Mouse (Mus musculus) liver (tissue): ENCODE data around the gene Haspin.

Source experiments
- DNase-seq: peaks from one replicate; pipeline ENCODE4 v3.0.0-alpha.2; 2020; ENCODE audit warnings: mixed read lengths

Gene Haspin

DNA sequence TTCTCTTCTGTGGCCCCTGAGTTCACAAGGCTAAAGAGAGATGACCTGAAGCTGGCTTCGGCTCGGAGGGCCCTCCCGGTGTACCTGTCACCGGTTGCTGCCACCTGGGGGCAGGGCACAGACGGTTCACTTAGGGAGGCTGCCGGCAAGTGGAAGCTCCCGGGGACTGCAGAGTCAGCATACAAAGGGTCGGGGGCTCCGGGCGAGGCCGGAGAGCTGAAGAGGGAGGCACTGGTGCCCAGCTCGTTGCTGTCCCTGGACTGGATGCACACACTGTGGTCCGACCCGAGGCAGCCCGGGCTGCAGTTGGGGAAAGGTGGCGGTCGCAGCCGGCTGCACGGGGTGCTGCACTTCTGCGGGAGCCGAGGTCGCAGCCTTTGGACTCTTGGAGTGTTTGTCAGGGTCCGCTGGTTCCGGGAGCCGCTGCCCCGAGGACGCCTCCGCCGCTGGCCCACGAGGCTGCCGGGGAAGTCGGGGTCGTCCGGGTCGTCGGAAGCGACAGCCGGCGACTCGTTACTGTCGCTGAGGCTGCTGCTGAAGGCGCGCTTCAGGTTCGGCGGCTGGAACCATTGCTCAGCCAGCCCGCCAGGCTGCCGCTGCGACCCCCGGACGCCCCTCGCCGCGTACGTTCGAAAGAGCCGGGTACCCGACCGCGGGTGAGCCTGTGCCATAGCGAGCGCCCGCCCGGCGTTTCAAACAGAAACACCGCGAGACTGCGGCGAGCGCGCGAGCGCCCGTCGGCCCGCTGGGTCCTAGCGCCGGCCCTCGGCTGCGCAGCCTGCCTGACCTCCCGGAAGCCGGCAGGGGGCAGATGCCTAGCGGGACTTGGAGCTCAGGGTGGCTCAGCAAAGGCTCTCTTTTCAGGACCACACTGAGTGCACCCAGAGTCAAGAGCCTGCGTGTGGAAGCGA is at the start of gene Haspin:
Gene Haspin, minus strand, starts transcription at position 704 of the 911 bp plus-strand sequence.
- peak; percentile 94 for DNase-seq

- DNase-seq: no peak
Observed at GRCm38 (mm10) chr11:73187231-73187630, 49.1 kb upstream of the Haspin start.

GRCm38 (mm10) chr11:73185872-73186615 is 48.0 kb upstream of the Haspin start:
- DNase-seq: no peak

GRCm38 (mm10) chr11:73177895-73178294 is 39.8 kb upstream of the Haspin start:
- DNase-seq: no peak

DNA sequence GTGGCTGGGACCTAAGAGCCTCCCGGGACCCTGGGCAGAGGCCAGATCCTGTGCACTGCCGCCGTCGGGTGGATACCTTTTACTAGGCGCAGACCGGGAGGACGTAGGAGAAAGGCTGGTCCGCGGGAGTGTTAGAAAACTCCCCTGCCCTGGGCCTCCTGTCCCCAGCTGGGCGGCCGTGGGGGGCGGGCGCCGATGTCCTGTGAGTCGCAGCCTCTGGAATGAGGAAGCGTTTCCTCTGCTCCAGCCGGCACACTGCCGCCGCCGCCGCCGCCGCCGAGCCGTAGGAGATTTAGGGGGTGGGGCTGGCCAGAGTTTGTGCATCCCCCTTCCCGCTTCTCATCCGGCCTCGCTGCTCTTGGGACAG is 39.4 kb upstream of the Haspin start:
- DNase-seq: peak; percentile 76

GRCm38 (mm10) chr11:73176608-73177508 is 38.8 kb upstream of the Haspin start, which contains the start of the genes Emc6 and Tax1bp3:
Gene Emc6 (minus strand): TSS chr11:73177037.
Gene Tax1bp3 (plus strand): TSS chr11:73177083.
- peak; percentile 97 for DNase-seq

DNA sequence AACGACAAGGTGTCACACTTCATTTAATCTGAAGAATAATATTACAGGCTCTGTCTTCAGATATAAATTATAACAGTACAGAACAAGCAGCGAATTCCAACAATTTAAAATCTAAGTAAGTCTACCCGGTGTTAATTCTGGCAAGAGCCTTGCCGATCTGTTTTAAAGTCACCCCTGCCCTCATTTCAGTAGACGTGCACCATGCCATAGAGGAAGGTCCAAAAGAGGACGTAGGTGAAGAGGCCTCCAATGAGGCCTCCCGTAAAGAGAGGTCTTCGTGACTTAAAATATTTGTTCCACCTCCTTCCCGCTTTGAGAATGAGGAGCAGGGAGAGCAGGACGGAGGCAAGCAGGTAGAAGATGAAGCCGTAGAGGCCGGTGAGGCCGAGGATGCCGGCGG is 38.1 kb upstream of the Haspin start:
- no peak for DNase-seq

DNA sequence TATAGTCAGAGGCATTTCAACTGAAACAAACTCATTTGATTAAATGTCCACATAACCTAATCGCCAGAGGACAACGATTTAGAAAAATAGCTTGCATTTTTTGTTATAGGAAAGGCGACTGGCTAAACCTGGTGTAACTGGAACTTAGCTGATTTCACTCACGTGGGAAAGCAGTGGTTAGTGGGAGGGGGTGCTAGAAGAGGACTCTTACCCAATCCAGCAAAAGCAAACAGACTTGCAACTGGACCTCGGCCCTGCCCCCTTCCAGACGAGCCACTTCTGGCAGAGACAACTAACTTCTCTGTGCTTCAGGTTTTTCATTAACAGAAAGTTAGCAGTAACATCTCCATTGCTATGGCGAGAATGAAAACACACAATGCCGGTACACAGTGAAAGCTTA is 37.5 kb upstream of the Haspin start:
- DNase-seq: peak; percentile 61

GRCm38 (mm10) chr11:73172186-73172585 is 34.1 kb upstream of the Haspin start:
- DNase-seq: no peak

GRCm38 (mm10) chr11:73169231-73169630 is 31.1 kb upstream of the Haspin start:
- DNase-seq: peak; percentile 62

DNA sequence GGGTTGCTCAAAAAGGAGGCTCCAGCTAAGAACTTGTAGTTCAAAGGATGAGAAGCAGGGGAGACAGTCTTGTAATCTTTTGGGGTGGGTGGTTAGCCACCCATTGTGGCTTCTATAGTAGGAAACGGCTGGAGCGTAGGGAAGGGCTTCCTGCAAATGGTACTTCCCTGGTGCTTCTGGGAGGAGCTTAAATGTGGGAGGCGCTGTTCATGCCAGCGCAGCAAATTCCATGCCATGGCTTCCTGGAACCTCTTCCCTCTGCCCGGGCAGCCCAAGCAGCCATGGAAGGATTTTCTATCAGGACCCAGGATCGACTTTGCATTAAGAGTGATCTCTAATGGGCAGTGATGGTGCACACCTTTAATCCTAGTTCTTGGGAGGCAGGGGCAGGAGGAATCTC is 30.5 kb upstream of the Haspin start:
- no peak for DNase-seq

- DNase-seq: no peak
Observed at GRCm38 (mm10) chr11:73168071-73168470, 30.0 kb upstream of the Haspin start.

DNA sequence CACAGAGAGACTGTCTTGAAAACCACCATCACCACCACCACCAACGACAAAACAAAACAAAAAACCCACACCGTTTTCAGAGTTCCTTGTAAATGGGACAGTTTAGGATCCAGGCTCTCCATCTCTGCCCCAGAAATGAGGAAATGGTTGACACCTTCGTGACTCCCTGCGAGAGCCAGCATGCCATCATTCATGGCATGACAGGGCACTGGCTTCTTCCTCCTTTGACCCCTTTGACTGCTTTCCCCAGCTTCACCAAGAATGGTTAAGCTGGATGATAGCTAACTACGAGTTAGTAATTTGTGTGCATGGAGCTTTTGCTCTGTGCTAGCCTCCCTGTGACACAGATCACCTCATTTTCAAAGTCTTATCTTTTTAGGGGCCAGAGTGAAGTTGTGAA is 24.2 kb upstream of the Haspin start:
- no peak for DNase-seq

GRCm38 (mm10) chr11:73161616-73162015 is 23.5 kb upstream of the Haspin start:
- DNase-seq: no peak

DNA sequence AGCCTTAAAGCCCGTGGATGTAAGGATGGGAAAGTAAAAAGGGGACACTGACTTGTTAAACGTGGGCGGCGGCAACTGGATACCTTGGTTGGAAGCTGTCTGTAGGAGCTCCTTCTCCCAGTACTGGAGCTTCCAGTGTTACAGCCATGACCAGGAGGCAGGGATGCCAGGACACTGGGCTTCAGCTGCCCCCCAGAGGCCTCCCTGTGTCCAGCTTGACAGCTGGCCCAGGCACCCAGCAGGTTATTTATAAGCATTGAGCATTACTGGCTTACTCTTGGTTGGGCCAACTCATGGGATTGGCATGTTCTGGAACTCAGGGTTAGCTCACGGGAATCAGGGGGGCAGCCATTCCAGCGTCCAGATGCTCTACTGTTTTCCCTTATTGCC is 22.7 kb upstream of the Haspin start:
- DNase-seq: no peak

GRCm38 (mm10) chr11:73159957-73160810 is 22.1 kb upstream of the Haspin start, which contains the start of gene P2rx5:
Gene P2rx5 (plus strand): TSS chr11:73160421.
- DNase-seq: peak; percentile 39

DNA sequence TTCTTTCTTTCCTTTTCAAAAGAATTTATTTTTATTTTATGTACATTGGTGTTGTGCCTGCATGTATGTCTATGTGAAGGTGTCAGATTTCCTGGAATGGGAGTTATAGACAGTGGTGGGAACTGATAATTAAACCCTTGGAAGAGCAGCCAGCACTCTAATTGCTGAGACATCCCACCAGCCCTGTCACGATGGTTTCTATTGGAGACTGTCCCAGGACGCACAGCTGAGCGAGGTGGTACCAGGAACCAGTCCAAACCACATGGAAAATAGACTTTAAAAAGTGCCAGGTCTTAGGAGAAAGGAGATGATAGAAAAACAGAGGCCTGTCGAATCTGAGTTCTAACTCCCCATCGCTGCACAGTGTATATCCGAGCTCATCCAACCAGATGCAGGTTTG is 17.0 kb upstream of the Haspin start:
- no peak for DNase-seq

- no peak for DNase-seq
Observed at GRCm38 (mm10) chr11:73148209-73148608, 10.1 kb upstream of the Haspin start.

DNA sequence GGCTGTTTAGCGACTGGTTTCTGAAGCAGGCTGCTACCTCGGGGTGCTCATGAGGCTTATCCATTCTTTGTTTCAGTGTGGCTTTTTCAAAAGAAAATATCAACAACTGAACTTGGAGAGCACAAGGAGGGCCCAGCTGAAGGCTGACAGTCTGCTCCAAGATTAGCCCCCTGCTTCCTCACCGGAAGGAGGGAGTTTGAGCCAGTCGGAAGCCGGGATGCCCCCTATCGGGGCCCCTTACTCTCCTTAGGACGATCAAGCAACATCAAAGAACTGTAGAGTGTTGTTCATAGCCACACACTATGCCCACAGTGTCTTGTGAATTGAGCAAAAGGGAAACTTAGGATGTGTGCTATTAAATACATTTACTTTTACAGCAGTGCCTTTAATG is 8.9 kb upstream of the Haspin start:
- no peak for DNase-seq

GRCm38 (mm10) chr11:73146026-73146974 is 8.2 kb upstream of the Haspin start:
- no peak for DNase-seq

GRCm38 (mm10) chr11:73144261-73144681 is 6.2 kb upstream of the Haspin start:
- DNase-seq: no peak
